Mouse (Mus musculus) ES-Bruce4 (cell line): Measurements from ENCODE around the gene Ak9. TPM values are rescaled to one million over a fixed set of nuclear protein-coding genes. Genes with fewer than 3 reads are reported as not detected.
"Not testable (repeated sequence)": the region's sequence is repeated elsewhere in the genome, so short reads cannot be mapped to it uniquely, and the experiment has no call there.

Source experiments
- H3K27ac ChIP-seq: 2 replicates; pipeline ENCODE4 v1.5.1; 2012; ENCODE audit warnings: low read length, inconsistent platforms; ENCODE audit not compliant: insufficient read depth
- H3K27me3 ChIP-seq: 2 replicates; pipeline ENCODE4 v1.6.1; 2012; ENCODE audit warnings: mild to moderate bottlenecking, low read length, inconsistent platforms; ENCODE audit not compliant: control insufficient read depth, poor library complexity, insufficient read depth, severe bottlenecking
- H3K36me3 ChIP-seq: 2 replicates; pipeline ENCODE4 v1.6.1; 2012; ENCODE audit warnings: inconsistent platforms, mild to moderate bottlenecking, low read length, moderate library complexity; ENCODE audit not compliant: control insufficient read depth, poor library complexity, insufficient read depth, severe bottlenecking
- H3K4me1 ChIP-seq: one replicate; pipeline ENCODE4 v1.8.1; 2011; ENCODE audit warnings: low read length; ENCODE audit not compliant: control insufficient read depth, insufficient read depth
- H3K4me3 ChIP-seq: 2 replicates; pipeline ENCODE4 v1.5.1; 2011; ENCODE audit warnings: low read depth, mild to moderate bottlenecking, low read length
- H3K9ac ChIP-seq: 2 replicates; pipeline ENCODE4 v1.6.1; 2012; ENCODE audit warnings: low read depth, mild to moderate bottlenecking, inconsistent platforms; ENCODE audit not compliant: poor library complexity, severe bottlenecking
- H3K9me3 ChIP-seq: replicated peaks from 2 replicates; pipeline ENCODE4 v1.6.1; 2012; ENCODE audit warnings: mild to moderate bottlenecking, low read length, inconsistent platforms; ENCODE audit not compliant: control insufficient read depth, poor library complexity, insufficient read depth, severe bottlenecking
- CTCF ChIP-seq: IDR thresholded peaks from one replicate; pipeline ENCODE4 v1.8.1; 2011; ENCODE audit warnings: low read depth, low read length
- EP300 ChIP-seq: IDR thresholded peaks from 2 replicates; pipeline ENCODE4 v1.6.1; 2011; ENCODE audit warnings: low read depth, low read length; ENCODE audit not compliant: insufficient read depth
- POLR2A ChIP-seq: IDR thresholded peaks from one replicate; pipeline ENCODE4 v1.8.1; 2011; ENCODE audit warnings: low read length; ENCODE audit not compliant: insufficient read depth
- polyA plus RNA-seq: library from polyadenylated mRNA; stranded (reverse); fragments of >200 nt; gene quantifications from 2 replicates; pipeline ENCODE4 v1.2.4, GENCODE M21; 2011; ENCODE audit warnings: low read depth; ENCODE audit not compliant: missing spikeins, insufficient read depth, insufficient read length

The Ak9 gene
- polyA plus RNA-seq, 1 experiment: 0.09 TPM

GRCm38 (mm10) chr10:41403364-41403763, 99.6 kb downstream of the Ak9 start:
- TF ChIP-seq EP300 (no peak), CTCF (no peak), POLR2A (no peak)
- peaks cover 13% of the 10 kb centered on the region for H3K9me3 ChIP-seq
- no peak overlapping the region for H3K4me3 ChIP-seq
- no peak overlapping the region for H3K9ac ChIP-seq
- no peaks in the 10 kb centered on the region for H3K36me3 ChIP-seq
- no peak overlapping the region for H3K27ac ChIP-seq
- no peaks in the 10 kb centered on the region for H3K27me3 ChIP-seq
- no peaks in the 10 kb centered on the region for H3K4me1 ChIP-seq

GRCm38 (mm10) chr10:41403893-41404612, 100.3 kb downstream of the Ak9 start:
- Histone ChIP-seq H3K27me3 (no peaks in the 10 kb centered on the region), H3K9me3 (peaks cover 12% of the 10 kb centered on the region), H3K4me3 (no peak overlapping the region), H3K36me3 (no peaks in the 10 kb centered on the region), H3K9ac (no peak overlapping the region), H3K4me1 (no peaks in the 10 kb centered on the region), H3K27ac (no peak overlapping the region)
- TF ChIP-seq EP300: no peak
- no peak for TF ChIP-seq POLR2A
- no peak for TF ChIP-seq CTCF

- H3K27ac ChIP-seq, H3K36me3 ChIP-seq, H3K4me1 ChIP-seq, H3K27me3 ChIP-seq, H3K9ac ChIP-seq, H3K4me3 ChIP-seq: not testable (repeated sequence)
- peaks cover 27% of the 10 kb centered on the region for H3K9me3 ChIP-seq
Measured at GRCm38 (mm10) chr10:41410176-41410575, 106.4 kb downstream of the Ak9 start.

GRCm38 (mm10) chr10:41410821-41411220, 107.0 kb downstream of the Ak9 start:
- H3K36me3 ChIP-seq, H3K4me1 ChIP-seq: not testable (repeated sequence)

GRCm38 (mm10) chr10:41413471-41413870, 109.7 kb downstream of the Ak9 start:
- H3K27ac ChIP-seq, H3K36me3 ChIP-seq, H3K4me3 ChIP-seq, H3K27me3 ChIP-seq, H3K9ac ChIP-seq, H3K4me1 ChIP-seq: not testable (repeated sequence)
- H3K9me3 ChIP-seq: peaks cover 23% of the 10 kb centered on the region

More at GRCm38 (mm10) chr10:41410821-41411220, 107.0 kb downstream of the Ak9 start:
- not testable (repeated sequence) for H3K27ac ChIP-seq, H3K27me3 ChIP-seq, H3K9ac ChIP-seq, H3K4me3 ChIP-seq
- H3K9me3 ChIP-seq: peaks cover 27% of the 10 kb centered on the region

GRCm38 (mm10) chr10:41415368-41415767, 111.6 kb downstream of the Ak9 start:
- not testable (repeated sequence) for H3K27me3 ChIP-seq, H3K4me3 ChIP-seq, H3K36me3 ChIP-seq, H3K9me3 ChIP-seq, H3K9ac ChIP-seq, H3K4me1 ChIP-seq
- H3K27ac ChIP-seq: peak overlapping the region; percentile 64; the same call in 1 of the 2 replicates
- TF ChIP-seq EP300: 0 out of 2 replicates have a peak, but pooled peaks have one; percentile 28
